Mouse (Mus musculus): Measurements from ENCODE around the gene Rnf222. TPM values are rescaled to one million over a fixed set of nuclear protein-coding genes. Genes with fewer than 3 reads are reported as not detected.
A peak's percentile ranks its signal among the peaks of the same experiment; 100 is the strongest.

Gene Rnf222
- 0.05 and 0.10 TPM in 2 replicates for polyA plus RNA-seq (2012; rRNA removed)

- no peak for TF ChIP-seq CTCF (IDR thresholded peaks at IDR 0.05; ENCODE audit: borderline replicate concordance, extremely low read depth, insufficient read depth, insufficient read length)
- no peak for TF ChIP-seq POLR2A (IDR thresholded peaks at IDR 0.05; ENCODE audit: borderline replicate concordance, extremely low read depth, insufficient read depth, insufficient read length, poor library complexity, severe bottlenecking)
- no peak for DNase-seq (ENCODE audit: low read depth)
Observed at GRCm38 (mm10) chr11:68888253-68888652, at the start of gene Rnf222. Gene Rnf222, plus strand, starts transcription at chr11:68888553.

DNA sequence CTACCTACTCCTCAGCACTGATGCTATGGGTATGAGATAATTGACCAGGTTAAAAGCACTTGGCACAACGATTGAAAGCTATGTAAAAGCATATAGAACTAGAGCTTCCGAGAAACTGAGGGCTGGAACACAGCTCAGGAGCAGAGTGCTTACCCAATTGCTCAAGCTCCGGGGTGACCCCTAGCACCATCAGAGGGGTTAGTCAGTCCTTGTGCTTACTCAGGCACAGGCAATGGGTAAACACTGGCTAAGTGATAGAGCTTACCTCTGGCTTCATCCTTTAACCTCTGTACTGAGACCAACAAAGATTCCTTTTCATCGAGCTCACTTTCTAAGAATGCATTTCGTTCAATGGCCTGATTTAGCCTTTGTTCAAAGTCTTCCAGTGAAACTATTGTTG, 48.7 kb upstream of the Rnf222 start:
- no peak for DNase-seq (ENCODE audit: low read depth)
- TF ChIP-seq POLR2A (IDR thresholded peaks at IDR 0.05; ENCODE audit: borderline replicate concordance, extremely low read depth, insufficient read depth, insufficient read length, poor library complexity, severe bottlenecking): no peak
- no peak for TF ChIP-seq CTCF (IDR thresholded peaks at IDR 0.05; ENCODE audit: borderline replicate concordance, extremely low read depth, insufficient read depth, insufficient read length)

DNA sequence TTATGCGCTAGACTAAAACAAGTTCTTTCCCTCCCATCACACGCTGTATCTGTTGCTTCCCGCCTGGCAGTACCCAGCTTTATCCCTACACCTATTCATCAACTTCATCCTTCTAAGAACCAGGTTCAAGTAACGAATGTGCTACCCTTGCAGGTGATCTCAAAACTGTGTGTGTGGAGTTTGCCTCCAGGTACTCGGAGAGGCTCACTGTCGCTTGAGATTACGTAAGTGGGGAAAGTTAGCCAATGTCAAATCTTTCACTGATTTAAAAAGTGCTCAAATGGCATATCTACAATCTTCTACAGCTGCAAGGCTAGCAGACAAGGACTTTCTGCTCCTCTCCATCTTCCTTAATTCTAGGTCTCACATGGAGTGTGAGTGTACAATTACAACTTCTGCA, 37.5 kb upstream of the Rnf222 start:
- DNase-seq (ENCODE audit: low read depth): no peak
- TF ChIP-seq CTCF (IDR thresholded peaks at IDR 0.05; ENCODE audit: borderline replicate concordance, extremely low read depth, insufficient read depth, insufficient read length) (no peak), POLR2A (IDR thresholded peaks at IDR 0.05; ENCODE audit: borderline replicate concordance, extremely low read depth, insufficient read depth, insufficient read length, poor library complexity, severe bottlenecking) (no peak)

DNA sequence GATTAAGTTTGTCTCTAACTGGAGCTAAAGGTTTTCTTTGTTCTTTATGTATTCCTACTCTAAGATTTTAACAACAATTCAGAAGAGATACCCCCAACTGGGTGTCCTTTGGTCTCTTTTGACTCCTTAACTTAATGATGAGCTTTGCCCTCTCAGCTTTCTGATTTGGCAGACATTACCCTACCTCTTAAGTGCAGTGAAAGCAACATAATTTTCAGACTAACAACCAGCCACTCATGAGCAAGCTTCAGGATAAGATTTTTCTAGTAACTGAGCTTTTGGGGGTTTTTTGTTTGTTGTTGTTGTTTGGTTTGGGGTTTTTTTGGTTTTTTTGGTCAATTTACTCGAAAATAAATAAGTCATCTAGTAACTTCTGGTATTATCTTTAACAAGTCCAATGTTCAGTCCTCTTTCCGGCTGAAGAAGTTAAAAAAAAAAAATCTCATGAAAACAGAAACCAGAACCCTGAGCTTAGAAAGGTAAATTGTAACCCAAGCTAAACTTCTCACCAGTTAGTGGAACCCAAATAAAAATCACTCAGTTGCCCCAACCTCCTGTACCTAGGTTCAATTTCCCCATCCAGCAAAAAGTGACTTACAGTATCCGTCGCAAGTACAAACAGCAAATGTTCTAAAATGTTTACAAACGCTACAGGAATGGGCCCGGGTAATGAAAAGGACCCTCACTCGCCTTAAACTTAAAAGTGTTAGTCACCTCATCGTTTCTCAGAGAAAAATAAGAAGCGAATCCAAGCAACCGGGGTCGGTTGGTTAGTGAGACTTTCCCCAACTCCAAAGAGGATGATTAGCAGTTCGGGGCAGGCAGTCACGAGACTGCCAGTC, 36.5 kb upstream of the Rnf222 start:
- no peak for DNase-seq (ENCODE audit: low read depth)
- TF ChIP-seq POLR2A (IDR thresholded peaks at IDR 0.05; ENCODE audit: borderline replicate concordance, extremely low read depth, insufficient read depth, insufficient read length, poor library complexity, severe bottlenecking) (no peak), CTCF (IDR thresholded peaks at IDR 0.05; ENCODE audit: borderline replicate concordance, extremely low read depth, insufficient read depth, insufficient read length) (no peak)

DNA sequence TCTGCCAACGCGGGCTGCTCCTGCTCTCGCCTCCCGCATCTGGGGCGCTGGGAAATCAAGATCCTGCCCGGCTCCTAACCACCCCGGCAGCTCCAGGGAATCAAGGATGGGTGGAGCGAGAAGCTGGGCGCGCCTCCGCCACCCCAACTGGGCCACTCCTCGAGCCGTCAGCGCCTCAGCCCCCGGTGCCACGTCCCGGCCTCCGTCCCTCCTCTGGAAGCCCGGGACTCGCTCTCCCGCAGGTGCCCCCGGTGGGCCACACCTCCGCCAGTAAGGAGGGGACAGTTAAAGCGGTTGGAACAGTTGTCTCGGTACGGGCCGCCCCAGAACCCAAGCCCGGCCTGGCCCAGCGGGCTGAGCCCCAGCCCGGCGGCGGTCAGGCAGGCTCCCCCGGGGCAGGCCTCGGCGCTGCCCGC, 35.9 kb upstream of the Rnf222 start:
- no peak for TF ChIP-seq CTCF (IDR thresholded peaks at IDR 0.05; ENCODE audit: borderline replicate concordance, extremely low read depth, insufficient read depth, insufficient read length)
- TF ChIP-seq POLR2A (IDR thresholded peaks at IDR 0.05; ENCODE audit: borderline replicate concordance, extremely low read depth, insufficient read depth, insufficient read length, poor library complexity, severe bottlenecking): no peak
- DNase-seq (ENCODE audit: low read depth): peak; percentile 65

GRCm38 (mm10) chr11:68852932-68853409, 35.4 kb upstream of the Rnf222 start:
- no peak for TF ChIP-seq CTCF (IDR thresholded peaks at IDR 0.05; ENCODE audit: borderline replicate concordance, extremely low read depth, insufficient read depth, insufficient read length)
- TF ChIP-seq POLR2A (IDR thresholded peaks at IDR 0.05; ENCODE audit: borderline replicate concordance, extremely low read depth, insufficient read depth, insufficient read length, poor library complexity, severe bottlenecking): peak; percentile 83
- peak; percentile 99 for DNase-seq (ENCODE audit: low read depth)

DNA sequence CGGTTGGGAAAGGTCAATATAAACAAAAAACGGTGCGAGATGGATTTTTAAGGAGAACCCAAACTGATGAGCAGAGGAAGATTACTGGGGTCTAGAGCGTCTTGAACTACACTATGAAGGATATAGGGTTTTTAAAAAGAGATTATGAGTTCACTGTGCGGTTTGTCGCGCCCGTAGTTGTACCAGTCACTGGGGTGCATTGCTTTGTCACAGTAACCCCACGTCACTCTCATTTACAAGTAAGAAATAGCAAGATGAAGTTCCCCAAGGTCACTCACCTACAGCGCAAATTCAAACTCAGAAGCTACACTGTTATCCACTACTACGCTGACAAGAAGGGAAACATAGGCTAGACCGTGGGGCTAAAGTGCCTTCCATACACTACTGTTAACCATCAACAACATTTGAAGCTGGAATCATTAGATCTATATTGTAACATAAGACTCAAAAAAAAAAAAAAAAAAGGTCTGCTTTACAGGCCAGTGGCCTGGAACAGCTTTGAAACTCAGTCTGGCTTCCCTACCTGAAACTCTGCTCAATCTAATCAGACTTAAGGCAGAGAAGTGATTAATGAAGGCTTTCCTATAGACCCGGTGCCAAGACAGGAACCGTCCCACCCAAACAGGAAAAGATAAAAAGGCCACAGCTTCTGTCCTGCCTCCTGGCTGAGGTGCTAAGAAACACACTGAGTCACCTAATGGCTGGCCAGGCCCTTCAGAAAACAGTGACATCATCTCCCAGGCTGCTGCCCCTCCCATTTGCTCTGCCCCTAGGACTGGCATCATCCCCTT, 34.5 kb upstream of the Rnf222 start:
- peak; percentile 17 for DNase-seq (ENCODE audit: low read depth)
- TF ChIP-seq POLR2A (IDR thresholded peaks at IDR 0.05; ENCODE audit: borderline replicate concordance, extremely low read depth, insufficient read depth, insufficient read length, poor library complexity, severe bottlenecking) (no peak), CTCF (IDR thresholded peaks at IDR 0.05; ENCODE audit: borderline replicate concordance, extremely low read depth, insufficient read depth, insufficient read length) (no peak)

DNA sequence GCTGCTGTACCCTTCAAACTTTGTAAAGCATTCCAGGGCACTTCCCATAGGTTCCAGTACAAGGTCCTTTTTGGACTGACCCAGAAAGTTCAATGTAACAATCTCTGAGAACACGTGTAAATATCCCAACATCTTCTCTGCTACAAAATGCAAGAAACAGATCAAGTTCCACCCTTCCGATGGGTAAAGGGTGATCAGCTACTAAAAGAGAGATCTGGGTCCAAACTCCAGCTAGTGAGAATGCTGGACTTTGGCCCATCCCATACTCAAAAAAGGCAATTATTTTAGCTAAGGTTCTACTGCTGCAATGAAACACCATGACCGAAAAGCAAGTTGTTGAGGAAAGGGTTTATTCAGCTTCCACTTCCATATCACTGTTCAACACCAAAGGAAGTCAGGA, 33.7 kb upstream of the Rnf222 start:
- TF ChIP-seq POLR2A (IDR thresholded peaks at IDR 0.05; ENCODE audit: borderline replicate concordance, extremely low read depth, insufficient read depth, insufficient read length, poor library complexity, severe bottlenecking) (no peak), CTCF (IDR thresholded peaks at IDR 0.05; ENCODE audit: borderline replicate concordance, extremely low read depth, insufficient read depth, insufficient read length) (no peak)
- DNase-seq (ENCODE audit: low read depth): no peak

DNA sequence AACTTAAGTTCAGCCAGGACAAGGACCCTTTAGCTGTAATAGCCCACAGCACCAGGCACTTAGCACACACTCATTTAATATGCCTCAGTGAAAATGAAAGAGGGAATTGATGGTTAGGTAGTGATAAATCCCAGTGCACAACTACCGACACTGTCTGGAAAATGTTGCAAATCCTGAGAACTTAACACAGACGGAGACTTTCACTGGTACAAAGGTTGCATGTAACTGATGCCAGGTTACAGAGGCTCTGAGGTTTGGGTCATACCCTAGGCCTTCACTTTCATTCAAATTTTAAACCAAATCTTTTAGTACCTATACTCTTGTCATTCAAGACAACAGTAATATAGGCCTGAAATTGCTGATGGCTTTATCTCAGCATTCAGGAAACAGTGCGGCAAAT, 31.0 kb upstream of the Rnf222 start:
- no peak for DNase-seq (ENCODE audit: low read depth)

DNA sequence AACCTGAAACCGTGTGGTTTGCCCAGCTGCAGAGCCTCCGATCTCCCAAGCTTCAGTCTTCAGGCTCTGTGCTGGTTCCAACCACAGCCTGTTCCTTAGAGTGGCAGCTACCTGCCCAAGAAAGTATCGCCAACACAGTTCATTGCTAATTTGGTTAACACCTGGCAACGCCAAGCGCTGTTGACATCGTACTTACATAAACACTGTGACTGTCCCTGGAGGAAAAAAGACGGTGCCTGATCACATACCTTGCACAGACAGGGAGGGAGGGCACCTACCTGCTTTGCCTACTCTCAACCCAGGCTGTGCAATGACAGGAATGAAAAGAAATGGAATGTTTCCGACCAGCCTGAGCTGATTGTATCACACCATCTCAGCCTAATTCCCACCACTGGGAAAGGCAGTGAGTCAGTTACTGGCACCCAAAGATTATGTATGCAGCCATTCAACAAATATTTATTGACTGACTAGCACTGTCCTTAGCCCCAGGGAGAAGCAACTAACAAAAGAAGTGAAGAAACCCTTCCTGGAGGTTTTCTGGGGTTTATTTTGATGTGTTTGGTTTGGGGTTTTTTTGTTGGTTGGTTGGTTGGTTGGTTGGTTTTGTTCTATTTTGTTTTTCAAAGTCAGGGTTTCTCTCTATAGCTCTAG, 28.3 kb upstream of the Rnf222 start:
- TF ChIP-seq POLR2A (IDR thresholded peaks at IDR 0.05; ENCODE audit: borderline replicate concordance, extremely low read depth, insufficient read depth, insufficient read length, poor library complexity, severe bottlenecking) (no peak), CTCF (IDR thresholded peaks at IDR 0.05; ENCODE audit: borderline replicate concordance, extremely low read depth, insufficient read depth, insufficient read length) (no peak)

More for the DNA sequence above, 31.0 kb upstream of the Rnf222 start:
- no peak for TF ChIP-seq CTCF (IDR thresholded peaks at IDR 0.05; ENCODE audit: borderline replicate concordance, extremely low read depth, insufficient read depth, insufficient read length)
- no peak for TF ChIP-seq POLR2A (IDR thresholded peaks at IDR 0.05; ENCODE audit: borderline replicate concordance, extremely low read depth, insufficient read depth, insufficient read length, poor library complexity, severe bottlenecking)

DNA sequence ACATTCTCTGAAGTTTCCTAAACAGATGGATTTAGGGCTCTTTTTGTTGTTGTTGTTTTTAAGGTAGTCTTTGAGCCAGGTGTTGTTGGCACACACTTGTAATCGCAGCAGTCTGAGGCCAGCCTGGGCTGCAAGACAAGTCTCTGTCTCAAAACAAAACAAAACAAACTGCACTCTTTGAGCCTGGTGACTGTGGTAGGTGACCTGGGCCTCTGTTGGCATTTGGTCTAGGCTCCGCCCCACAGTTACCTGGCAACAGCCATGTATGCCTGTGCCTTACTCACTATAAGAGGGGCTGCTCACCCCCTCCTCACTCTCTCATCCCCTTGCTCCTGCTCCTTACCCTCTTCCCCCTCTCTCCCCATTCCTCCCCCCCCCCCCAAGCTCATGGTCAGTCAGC, 26.1 kb upstream of the Rnf222 start:
- no peak for DNase-seq (ENCODE audit: low read depth)
- TF ChIP-seq POLR2A (IDR thresholded peaks at IDR 0.05; ENCODE audit: borderline replicate concordance, extremely low read depth, insufficient read depth, insufficient read length, poor library complexity, severe bottlenecking) (no peak), CTCF (IDR thresholded peaks at IDR 0.05; ENCODE audit: borderline replicate concordance, extremely low read depth, insufficient read depth, insufficient read length) (no peak)

More for the DNA sequence above, 28.3 kb upstream of the Rnf222 start:
- DNase-seq (ENCODE audit: low read depth): no peak
